Mouse (Mus musculus): Measurements from ENCODE around the gene Kcnh2. TPM values are rescaled to one million over a fixed set of nuclear protein-coding genes. Genes with fewer than 3 reads are reported as not detected.

Gene Kcnh2
- total RNA-seq (2023) = 8.0 TPM

GRCm38 (mm10) chr5:24351278-24351677, at the start of gene Kcnh2:
TSS of gene Kcnh2 (minus strand) at chr5:24351604.

GRCm38 (mm10) chr5:24393392-24393997, 42.1 kb upstream of the Kcnh2 start, which contains the start of gene Abcb8:
TSS of gene Abcb8 (plus strand) at chr5:24393663.

GRCm38 (mm10) chr5:24391864-24392263, 40.5 kb upstream of the Kcnh2 start, which contains the start of gene Atg9b:
TSS of gene Atg9b (minus strand) at chr5:24392143.

GRCm38 (mm10) chr5:24364508-24364907, 13.1 kb upstream of the Kcnh2 start, which contains the start of gene Nos3:
TSS of gene Nos3 (plus strand) at chr5:24364810.

Other genes with a start within 250 kb of the Kcnh2 start
- gene Nupl2, start 186.6 kb downstream of the Kcnh2 start, total RNA-seq (2023) = 8.5 TPM
- 0.15 TPM for gene Nos3, start 13.2 kb upstream of the Kcnh2 start, total RNA-seq (2023)
- 0.53 TPM for gene Atg9b, start 40.5 kb upstream of the Kcnh2 start, total RNA-seq (2023)
- 17.6 TPM for gene Abcb8, start 42.1 kb upstream of the Kcnh2 start, total RNA-seq (2023)
- 0.41 TPM for gene Asic3, start 61.8 kb upstream of the Kcnh2 start, total RNA-seq (2023)
- 33.5 TPM for gene Cdk5, start 71.9 kb upstream of the Kcnh2 start, total RNA-seq (2023)
- gene Slc4a2, start 72.2 kb upstream of the Kcnh2 start, total RNA-seq (2023) = 53.7 TPM
- gene Fastk, start 93.7 kb upstream of the Kcnh2 start, total RNA-seq (2023) = 74.5 TPM
- 21.1 TPM for gene Tmub1, start 96.2 kb upstream of the Kcnh2 start, total RNA-seq (2023)
- gene Agap3, start 100.6 kb upstream of the Kcnh2 start, total RNA-seq (2023) = 88.7 TPM
- not detected for gene Gbx1, start 175.6 kb upstream of the Kcnh2 start, total RNA-seq (2023)
- gene Asb10, start 189.4 kb upstream of the Kcnh2 start, total RNA-seq (2023) = not detected
- gene 4931409K22Rik, start 205.2 kb upstream of the Kcnh2 start, total RNA-seq (2023) = not detected
- 42.8 TPM for gene Abcf2, start 225.9 kb upstream of the Kcnh2 start, total RNA-seq (2023)
- 28.8 TPM for gene Chpf2, start 235.1 kb upstream of the Kcnh2 start, total RNA-seq (2023)

All from CD4-positive naive resting alpha-beta T cell, adult 76 days (primary cell).